Mouse (Mus musculus) kidney, postnatal 10 days (tissue): ENCODE measurements at regions not wholly inside any gene's neighbourhood (a gene's known extent, or its start where the extent isn't known, plus 50 kb on each side); places are given as distances from the start of the nearest gene placed in this dataset.

Source experiments
- DNase-seq: peaks from one replicate; pipeline ENCODE4 v3.0.0; 2021; ENCODE audit warnings: mixed read lengths

GRCm38 (mm10) chr12:7816616-7817015, 160.8 kb upstream of the Apob start:
- DNase-seq = peak; percentile 63

- peak; percentile 61 for DNase-seq
These were observed 157.3 kb upstream of the Apob start for GRCm38 (mm10) chr12:7820006-7820704.

- no peak for DNase-seq
These were observed 156.7 kb upstream of the Apob start for GRCm38 (mm10) chr12:7820718-7821117.

GRCm38 (mm10) chr12:7835731-7836130, 141.7 kb upstream of the Apob start:
- DNase-seq = no peak

- DNase-seq = peak; percentile 13
These were observed 123.6 kb upstream of the Apob start for GRCm38 (mm10) chr12:7853876-7854275.

GRCm38 (mm10) chr12:7855683-7856082, 121.8 kb upstream of the Apob start:
- no peak for DNase-seq

GRCm38 (mm10) chr12:7859533-7859932, 117.9 kb upstream of the Apob start:
- DNase-seq = no peak

GRCm38 (mm10) chr12:7870004-7870403, 107.4 kb upstream of the Apob start:
- DNase-seq = no peak

- no peak for DNase-seq
These were observed 107.0 kb upstream of the Apob start for GRCm38 (mm10) chr12:7870473-7870872.

GRCm38 (mm10) chr12:7875454-7875853, 102.0 kb upstream of the Apob start:
- no peak for DNase-seq

- DNase-seq = no peak
These were observed 101.0 kb upstream of the Apob start for GRCm38 (mm10) chr12:7876302-7877063.

- no peak for DNase-seq
These were observed 98.7 kb upstream of the Apob start for GRCm38 (mm10) chr12:7878761-7879160.

GRCm38 (mm10) chr12:7896156-7896555, 81.3 kb upstream of the Apob start:
- no peak for DNase-seq

GRCm38 (mm10) chr12:7905329-7905728, 72.1 kb upstream of the Apob start:
- no peak for DNase-seq

GRCm38 (mm10) chr12:7906831-7907230, 70.6 kb upstream of the Apob start:
- no peak for DNase-seq

- no peak for DNase-seq
These were observed 67.6 kb upstream of the Apob start for GRCm38 (mm10) chr12:7909746-7910360.

- DNase-seq = no peak
These were observed 66.9 kb upstream of the Apob start for GRCm38 (mm10) chr12:7910509-7910908.

- no peak for DNase-seq
These were observed 59.1 kb upstream of the Apob start for GRCm38 (mm10) chr12:7918385-7918784.

GRCm38 (mm10) chr12:7918967-7919708, 58.3 kb upstream of the Apob start:
- DNase-seq = no peak

- DNase-seq = no peak
These were observed 57.6 kb upstream of the Apob start for GRCm38 (mm10) chr12:7919709-7920324.

GRCm38 (mm10) chr12:7920888-7921287, 56.6 kb upstream of the Apob start:
- no peak for DNase-seq
